Mouse (Mus musculus): ENCODE results near the gene G2e3. TPM values are rescaled to one million over a fixed set of nuclear protein-coding genes. Genes with fewer than 3 reads are reported as not detected.

The G2e3 gene
- polyA plus RNA-seq (2017; shearing (Covaris generic)), result 22.2 TPM

DNA sequence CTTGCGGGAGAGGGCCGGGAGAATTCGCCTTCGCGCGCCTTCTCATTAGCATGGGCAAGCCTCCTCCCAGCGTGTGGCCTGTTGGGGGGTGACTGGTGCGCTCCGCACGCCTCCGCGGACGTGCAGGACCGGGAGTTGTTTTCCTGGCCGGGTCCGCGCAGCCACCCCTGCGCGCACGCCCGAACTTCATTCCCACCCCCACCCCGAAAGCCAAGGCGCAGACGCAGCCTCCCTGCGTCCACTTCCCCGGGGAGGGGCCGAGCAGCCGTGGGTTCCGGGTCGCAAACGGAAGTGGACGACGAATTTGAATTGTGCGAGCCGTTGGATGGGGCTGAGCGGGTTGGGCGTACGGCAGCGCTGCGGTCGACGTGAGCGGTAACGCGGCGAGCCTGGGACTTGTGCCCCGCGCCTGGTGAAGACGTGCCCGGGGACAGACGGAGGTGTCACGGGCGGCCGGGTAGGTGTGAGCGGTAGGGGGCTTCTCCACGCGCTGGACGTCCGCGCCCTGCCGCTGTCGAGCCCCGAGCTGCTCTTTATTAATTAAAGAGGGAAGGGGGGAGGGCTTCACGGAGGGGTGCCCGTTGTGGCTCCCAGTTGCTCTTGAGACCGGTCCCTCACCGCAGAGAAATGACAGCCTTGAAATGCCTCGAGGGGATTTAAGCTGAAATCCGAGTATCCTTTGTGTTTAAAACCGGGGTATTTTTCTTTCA, at the start of gene G2e3:
G2e3 (plus strand) TSS at position 74 of the 710 bp plus-strand sequence.

DNA sequence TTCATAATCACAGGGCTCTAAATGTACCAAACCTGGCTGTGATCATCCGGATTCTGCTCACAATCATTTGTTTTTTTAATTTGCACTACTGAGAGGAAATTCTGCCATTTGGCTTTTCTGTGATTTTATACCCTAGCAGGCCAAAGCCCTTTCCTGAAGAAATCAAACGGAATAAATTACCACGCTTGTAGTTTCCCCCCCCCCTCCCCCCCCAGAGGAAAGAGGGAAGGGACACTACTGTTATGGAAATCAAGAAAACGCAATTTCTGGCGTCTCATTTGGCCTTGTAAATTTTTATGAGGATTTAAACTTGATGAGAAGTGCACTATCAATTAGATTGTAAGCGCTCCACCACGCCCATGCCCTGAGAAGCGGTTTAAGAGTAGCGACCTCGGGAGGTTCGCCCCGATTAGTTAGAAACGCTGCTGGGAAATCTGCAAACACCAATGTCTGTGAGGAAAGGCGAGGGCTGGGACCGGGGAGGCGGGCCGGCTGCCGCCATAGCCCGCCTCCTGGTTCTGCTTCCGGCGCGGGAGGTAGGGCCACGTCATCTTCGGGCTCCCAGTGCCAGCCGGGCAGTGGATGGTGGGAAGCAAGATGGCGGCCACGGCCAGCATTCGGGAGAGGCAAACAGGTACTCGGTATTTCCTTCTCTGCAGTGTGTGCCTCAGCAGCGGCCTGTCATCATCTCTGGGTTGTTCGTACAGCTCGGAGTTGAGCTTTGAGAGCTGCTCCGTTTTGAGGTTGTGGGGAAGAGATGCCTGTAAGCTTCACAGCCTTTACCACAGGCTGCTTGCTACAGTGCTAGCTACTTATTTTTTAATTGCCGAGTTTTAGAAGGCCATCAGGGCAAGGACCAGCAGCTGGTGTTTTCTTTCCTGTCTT, 29.4 kb downstream of the G2e3 start, which contains the start of gene Scfd1:
Scfd1 (plus strand) TSS at position 508 of the 885 bp plus-strand sequence.

Other genes starting within 250 kb of the G2e3 start
- 57.8 TPM for gene Scfd1, start 29.4 kb downstream of the G2e3 start, polyA plus RNA-seq (2017; shearing (Covaris generic))
- gene Coch, start 245.3 kb downstream of the G2e3 start, polyA plus RNA-seq (2017; shearing (Covaris generic)), result 0.47 TPM

Measured in effector memory CD4-positive, alpha-beta T cell, adult 5 months (primary cell).